Mouse (Mus musculus) liver, embryonic 11.5 days (tissue): ENCODE data around the gene Pnkd. TPM values are rescaled to one million over a fixed set of nuclear protein-coding genes. Genes with fewer than 3 reads are reported as not detected.

Source experiments
- ATAC-seq: fragments of 200-750 bp; cut with Nextera tagmentation; replicated peaks from 2 replicates; pipeline ENCODE4 v1.8.0; 2017; ENCODE audit warnings: moderate number of reproducible peaks, mild to moderate bottlenecking, moderate TSS enrichment, moderate library complexity; ENCODE audit not compliant: low FRiP score
- DNase-seq: peaks from one replicate; pipeline ENCODE4 v3.0.0-alpha.2; 2017; ENCODE audit warnings: low spot score
- H3K27ac ChIP-seq: fragments of 300-500 bp; sonication (generic); 2 replicates; pipeline ENCODE4 v1.5.1; 2014; ENCODE audit warnings: mild to moderate bottlenecking, low read depth, low read length, control low read depth
- H3K27me3 ChIP-seq: fragments of 300-500 bp; sonication (generic); replicated peaks from 2 replicates; pipeline ENCODE4 v1.6.1; 2014; ENCODE audit warnings: low read length, mixed read lengths; ENCODE audit not compliant: control insufficient read depth, insufficient read depth
- H3K36me3 ChIP-seq: fragments of 300-500 bp; sonication (generic); 2 replicates; pipeline ENCODE4 v1.6.1; 2014; ENCODE audit warnings: mild to moderate bottlenecking, low read length, moderate library complexity, mixed read lengths; ENCODE audit not compliant: control insufficient read depth, insufficient read depth
- H3K4me1 ChIP-seq: fragments of 300-500 bp; sonication (generic); replicated peaks from 2 replicates; pipeline ENCODE4 v1.6.1; 2014; ENCODE audit warnings: low read length, mixed read lengths; ENCODE audit not compliant: control insufficient read depth, insufficient read depth
- H3K4me2 ChIP-seq: fragments of 300-500 bp; sonication (generic); 2 replicates; pipeline ENCODE4 v1.6.1; 2014; ENCODE audit warnings: mild to moderate bottlenecking, control low read depth, moderate library complexity
- H3K4me3 ChIP-seq: fragments of 300-500 bp; sonication (generic); 2 replicates; pipeline ENCODE4 v1.5.1; 2014; ENCODE audit warnings: low read depth, low read length, control low read depth
- H3K9ac ChIP-seq: fragments of 300-500 bp; sonication (generic); 2 replicates; pipeline ENCODE4 v1.6.1; 2014; ENCODE audit warnings: low read depth, low read length, control low read depth
- H3K9me3 ChIP-seq: fragments of 300-500 bp; sonication (generic); 2 replicates; pipeline ENCODE4 v1.6.1; 2016; ENCODE audit warnings: low read length, inconsistent platforms, mixed read lengths; ENCODE audit not compliant: control insufficient read depth
- WGBS: fragments of 180-500 bp; shearing (Covaris S2); extraction: QIAGEN DNeasy Blood & Tissue Kit; methylation state at CpG from one replicate; pipeline ENCODE4 v1.1.7; 2014; 5-methylcytosine and 5-hydroxymethylcytosine counted together
- polyA plus RNA-seq: library from polyadenylated mRNA; unstranded; fragments of >200 nt; fragmentation: Nextera tagmentation; extraction: Ambion mirVana; gene quantifications from 2 replicates; pipeline ENCODE4 v1.2.1, GENCODE M21; 2014

Gene Pnkd
- polyA plus RNA-seq, result 79.7 and 84.3 TPM in 2 replicates

GRCm38 (mm10) chr1:74284543-74285160 lies at the start of gene Pnkd, which contains the start of gene Aamp:
Gene Pnkd (plus strand): TSS chr1:74284930.
Gene Aamp (minus strand): TSS chr1:74284738.
- peaks cover 18% of the 10 kb centered on the region for H3K36me3 ChIP-seq

GRCm38 (mm10) chr1:74235938-74236589 lies 48.7 kb upstream of the Pnkd start, which contains the start of gene Arpc2:
Gene Arpc2 (plus strand): TSS chr1:74236084.
- Histone ChIP-seq H3K9ac (peak within 1 kb of the TSS; percentile 92), H3K9me3 (no peaks in the 10 kb centered on the region), H3K4me2 (peak within 1 kb of the TSS; percentile 96), H3K27me3 (no peaks in the 10 kb centered on the region), H3K4me3 (peak within 1 kb of the TSS; percentile 95), H3K4me1 (peaks cover 42% of the 10 kb centered on the region), H3K27ac (peak within 1 kb of the TSS; percentile 89), H3K36me3 (no peaks in the 10 kb centered on the region)
- peak; percentile 84 for ATAC-seq
- peak; percentile 99 for DNase-seq
- WGBS, result 3% methylated on average over 54 of the region's 55 CpGs

More at GRCm38 (mm10) chr1:74284543-74285160, at the start of gene Pnkd, which contains the start of gene Aamp:
- H3K27me3 ChIP-seq, result no peaks in the 10 kb centered on the region
- ATAC-seq (peak; percentile 95), DNase-seq (peak; percentile 99)
- H3K9ac ChIP-seq, result peak within 1 kb of the TSS; percentile 74
- peaks cover 17% of the 10 kb centered on the region for H3K4me1 ChIP-seq
- under 1% methylated on average over 56 of the region's 56 CpGs for WGBS
- H3K27ac ChIP-seq, result peak within 1 kb of the TSS; percentile 28; the same call in 1 of the 2 replicates
- peak within 1 kb of the TSS; percentile 70 for H3K4me3 ChIP-seq
- no peaks in the 10 kb centered on the region for H3K9me3 ChIP-seq
- peak within 1 kb of the TSS; percentile 83 for H3K4me2 ChIP-seq

- peak; percentile 53 for ATAC-seq
- Histone ChIP-seq H3K27ac (peak overlapping the region; percentile 89), H3K36me3 (no peaks in the 10 kb centered on the region), H3K9me3 (no peaks in the 10 kb centered on the region), H3K4me3 (peak overlapping the region; percentile 95), H3K4me2 (peak overlapping the region; percentile 96), H3K27me3 (no peaks in the 10 kb centered on the region), H3K4me1 (peaks cover 39% of the 10 kb centered on the region), H3K9ac (peak overlapping the region; percentile 92)
- peak; percentile 69 for DNase-seq
- under 1% methylated on average over 44 of the region's 57 CpGs for WGBS
Measured at GRCm38 (mm10) chr1:74236590-74237317, 48.0 kb upstream of the Pnkd start.

- Histone ChIP-seq H3K9me3 (no peaks in the 10 kb centered on the region), H3K27me3 (no peaks in the 10 kb centered on the region), H3K9ac (peak overlapping the region; percentile 92), H3K27ac (peak overlapping the region; percentile 89), H3K4me2 (peak overlapping the region; percentile 96), H3K4me1 (peaks cover 38% of the 10 kb centered on the region), H3K4me3 (peak overlapping the region; percentile 95), H3K36me3 (no peaks in the 10 kb centered on the region)
- DNase-seq, result no peak
- no peak for ATAC-seq
- WGBS, result 18% methylated on average over 5 of the region's 5 CpGs
Measured at GRCm38 (mm10) chr1:74237671-74238070, 47.1 kb upstream of the Pnkd start.

GRCm38 (mm10) chr1:74238136-74238535 lies 46.6 kb upstream of the Pnkd start:
- 36% methylated on average over 1 of the region's 1 CpGs for WGBS
- peaks cover 38% of the 10 kb centered on the region for H3K4me1 ChIP-seq
- H3K9ac ChIP-seq, result peak overlapping the region; percentile 92

GRCm38 (mm10) chr1:74239162-74239561 lies 45.6 kb upstream of the Pnkd start:
- H3K9me3 ChIP-seq, result no peaks in the 10 kb centered on the region
- H3K4me1 ChIP-seq, result peaks cover 42% of the 10 kb centered on the region
- H3K4me2 ChIP-seq, result peak overlapping the region; percentile 96
- H3K36me3 ChIP-seq, result no peaks in the 10 kb centered on the region
- peak overlapping the region; percentile 95 for H3K4me3 ChIP-seq
- ATAC-seq, result peak; percentile 70
- peak overlapping the region; percentile 92; the same call in 1 of the 2 replicates for H3K9ac ChIP-seq
- WGBS, result 17% methylated on average over 7 of the region's 7 CpGs
- H3K27me3 ChIP-seq, result no peaks in the 10 kb centered on the region
- no peak for DNase-seq
- H3K27ac ChIP-seq, result peak overlapping the region; percentile 89

More at GRCm38 (mm10) chr1:74238136-74238535, 46.6 kb upstream of the Pnkd start:
- H3K36me3 ChIP-seq, result no peaks in the 10 kb centered on the region
- H3K27me3 ChIP-seq, result no peaks in the 10 kb centered on the region
- H3K27ac ChIP-seq, result peak overlapping the region; percentile 89
- H3K4me3 ChIP-seq, result peak overlapping the region; percentile 95
- ATAC-seq (no peak), DNase-seq (no peak)
- peak overlapping the region; percentile 96 for H3K4me2 ChIP-seq
- H3K9me3 ChIP-seq, result no peaks in the 10 kb centered on the region

- H3K9ac ChIP-seq, result no peak overlapping the region
- ATAC-seq (no peak), DNase-seq (no peak)
- peak overlapping the region; percentile 95 for H3K4me3 ChIP-seq
- no peaks in the 10 kb centered on the region for H3K27me3 ChIP-seq
- 38% methylated on average over 11 of the region's 11 CpGs for WGBS
- H3K27ac ChIP-seq, result peak overlapping the region; percentile 89
- no peaks in the 10 kb centered on the region for H3K9me3 ChIP-seq
- H3K4me2 ChIP-seq, result peak overlapping the region; percentile 96
- H3K4me1 ChIP-seq, result peaks cover 42% of the 10 kb centered on the region
- H3K36me3 ChIP-seq, result no peaks in the 10 kb centered on the region
Measured at GRCm38 (mm10) chr1:74239618-74240017, 45.1 kb upstream of the Pnkd start.

GRCm38 (mm10) chr1:74240311-74240710 lies 44.4 kb upstream of the Pnkd start:
- DNase-seq, result no peak
- Histone ChIP-seq H3K27ac (peak overlapping the region; percentile 63), H3K36me3 (no peaks in the 10 kb centered on the region), H3K27me3 (no peaks in the 10 kb centered on the region), H3K9me3 (no peaks in the 10 kb centered on the region), H3K4me1 (peaks cover 42% of the 10 kb centered on the region), H3K4me3 (0 out of 2 replicates have a peak overlapping the region, but pooled peaks have one; percentile 14), H3K4me2 (peak overlapping the region; percentile 96), H3K9ac (peak overlapping the region; percentile 22; the same call in 1 of the 2 replicates)
- WGBS, result 53% methylated on average over 6 of the region's 6 CpGs
- no peak for ATAC-seq
